Mouse (Mus musculus) embryonic fibroblast, embryonic 13.5 days (primary cell): Measurements from ENCODE around the gene Gse1.

Source experiments
- CTCF ChIP-seq: IDR thresholded peaks from 2 replicates; pipeline ENCODE4 v1.5.1; 2011; ENCODE audit warnings: mild to moderate bottlenecking, control low read depth, low read length, moderate library complexity, borderline replicate concordance; ENCODE audit not compliant: insufficient read depth
- POLR2A ChIP-seq: IDR thresholded peaks from 2 replicates; pipeline ENCODE4 v1.6.1; 2011; ENCODE audit warnings: low read depth, mild to moderate bottlenecking, control low read depth, low read length, moderate library complexity

GRCm38 (mm10) chr8:120408241-120409215 is 180.3 kb downstream of the Gse1 start:
- TF ChIP-seq CTCF, result no peak
- no peak for TF ChIP-seq POLR2A
